Mouse (Mus musculus): ENCODE measurements around the gene Olfr452.

The Olfr452 gene

DNA sequence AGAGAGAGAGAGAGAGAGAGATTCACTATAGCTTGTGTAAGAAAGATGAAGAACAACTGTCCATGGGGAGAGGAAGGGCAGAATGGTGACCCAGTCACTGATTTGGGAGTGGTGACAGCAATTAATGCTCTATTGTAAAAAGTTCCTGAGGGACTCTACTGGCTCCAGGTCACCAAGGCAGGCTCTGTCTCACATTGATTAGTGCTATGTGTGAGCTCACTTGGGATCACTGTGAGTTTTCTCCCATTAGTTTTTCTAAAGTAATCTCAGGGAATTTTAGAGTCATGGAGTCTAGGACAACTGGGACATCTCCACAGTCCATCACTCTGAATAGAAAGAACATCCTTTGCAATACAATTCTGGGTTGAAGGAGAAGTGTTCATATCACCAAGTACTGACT is at the start of gene Olfr452:
Gene Olfr452, plus strand, starts transcription at position 301 of the 400 bp plus-strand sequence.
- DNase-seq (ENCODE audit: low spot score in 2 of 2): no peak

GRCm38 (mm10) chr6:42739071-42739470 is 45.8 kb upstream of the Olfr452 start, which contains the start of gene Olfr453:
TSS of gene Olfr453 (plus strand) at chr6:42739371.
- no peak for DNase-seq (ENCODE audit: low spot score in 2 of 2)

GRCm38 (mm10) chr6:42742303-42742702 is 42.6 kb upstream of the Olfr452 start:
- DNase-seq (ENCODE audit: low spot score in 2 of 2): no peak

DNA sequence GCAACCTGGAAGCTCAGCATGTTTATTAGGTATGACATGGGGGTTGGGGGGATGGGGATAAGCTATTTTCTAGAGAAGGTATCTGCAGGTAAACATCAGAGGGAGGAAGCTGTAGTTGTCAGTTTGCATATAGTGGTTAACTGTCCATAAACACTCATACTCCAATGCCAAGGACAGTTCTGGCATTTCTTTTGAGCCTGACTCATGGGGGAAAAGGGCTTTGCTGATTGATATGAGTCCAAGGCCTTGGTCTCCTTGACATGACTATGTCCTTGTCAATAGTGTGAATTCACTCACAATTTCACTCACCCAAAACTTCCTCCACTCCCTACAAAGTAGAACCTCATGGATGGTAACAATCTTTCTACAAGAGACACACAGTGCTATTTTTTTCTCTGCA is 37.0 kb upstream of the Olfr452 start:
- no peak for DNase-seq (ENCODE audit: low spot score in 2 of 2)

DNA sequence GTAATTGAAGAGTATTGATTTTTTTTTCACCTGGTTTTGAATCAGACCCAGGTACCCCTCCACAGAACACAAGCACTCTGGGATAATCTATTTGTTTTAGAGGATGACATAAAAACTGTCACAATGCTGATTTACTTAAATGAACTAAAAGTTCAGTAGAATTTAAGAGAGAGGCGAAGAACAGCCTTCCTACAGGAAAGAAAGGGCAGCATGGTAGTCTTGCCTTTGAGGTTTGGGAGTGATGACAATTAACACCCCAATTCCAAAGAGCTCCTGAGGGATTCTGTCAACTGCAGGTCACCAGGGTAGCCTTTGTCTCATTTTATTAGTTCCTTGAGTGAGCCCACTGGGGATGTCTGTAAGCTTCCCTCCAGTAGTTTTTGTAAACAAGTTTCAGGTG is 28.8 kb upstream of the Olfr452 start, which contains the start of gene Olfr38:
Gene Olfr38, plus strand, starts transcription at position 301 of the 400 bp plus-strand sequence.
- no peak for DNase-seq (ENCODE audit: low spot score in 2 of 2)

GRCm38 (mm10) chr6:42777066-42777465 is 7.8 kb upstream of the Olfr452 start:
- DNase-seq (ENCODE audit: low spot score in 2 of 2): no peak

GRCm38 (mm10) chr6:42790247-42790948 is 5.5 kb downstream of the Olfr452 start:
- DNase-seq (ENCODE audit: low spot score in 2 of 2): no peak

GRCm38 (mm10) chr6:42790949-42791556 is 6.2 kb downstream of the Olfr452 start:
- DNase-seq (ENCODE audit: low spot score in 2 of 2): no peak

DNA sequence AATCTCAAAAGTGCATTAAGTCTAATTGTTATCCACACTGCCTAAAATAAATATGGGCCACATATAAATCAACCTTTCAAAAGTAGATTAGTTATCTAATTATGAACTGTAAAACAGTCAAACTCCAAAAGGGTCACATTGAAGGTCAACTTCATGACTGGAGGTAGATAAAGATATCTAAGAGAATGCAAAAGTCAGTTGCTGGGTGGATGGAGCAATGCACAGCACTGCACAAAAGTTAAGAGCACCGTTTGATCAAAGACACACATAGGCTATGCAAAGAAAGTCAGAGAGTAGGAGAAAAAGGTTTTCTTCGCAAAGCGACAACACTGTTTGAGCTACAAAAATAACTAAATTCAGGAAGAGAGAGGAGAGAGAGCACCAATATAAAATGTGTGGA is 10.1 kb downstream of the Olfr452 start:
- DNase-seq (ENCODE audit: low spot score in 2 of 2): no peak

DNA sequence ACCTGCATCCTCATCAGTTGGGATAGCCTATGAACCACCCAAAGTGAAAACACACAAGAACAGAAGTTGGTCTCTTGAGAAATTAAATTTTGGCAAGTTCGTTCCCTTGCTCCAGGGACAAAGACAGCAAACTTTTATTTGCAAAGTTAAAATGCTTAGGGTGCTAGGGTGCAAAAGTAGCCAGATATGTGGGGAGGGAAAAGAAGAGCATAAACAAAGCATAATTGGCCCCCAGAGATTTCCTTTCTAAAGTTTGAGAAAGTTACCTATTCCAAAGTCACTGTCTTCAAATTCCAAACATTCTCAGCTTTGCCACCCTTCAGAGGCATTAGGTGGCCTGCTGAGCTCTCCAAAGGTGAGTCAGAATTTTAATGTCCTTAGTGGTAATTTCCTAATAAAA is 26.7 kb downstream of the Olfr452 start, which contains the start of gene Olfr450:
Gene Olfr450, plus strand, starts transcription at position 301 of the 400 bp plus-strand sequence.
- no peak for DNase-seq (ENCODE audit: low spot score in 2 of 2)

GRCm38 (mm10) chr6:42834084-42834483 is 49.2 kb downstream of the Olfr452 start, which contains the start of gene Olfr449:
TSS of gene Olfr449 (plus strand) at chr6:42834384.
- no peak for DNase-seq (ENCODE audit: low spot score in 2 of 2)

Measured in urinary bladder, postnatal 4 days (tissue).